Mouse (Mus musculus): Measurements from ENCODE around the gene Mstn. TPM values are rescaled to one million over a fixed set of nuclear protein-coding genes. Genes with fewer than 3 reads are reported as not detected.

The Mstn gene
- not detected for polyA plus RNA-seq (2012; fragmentation: generic; extraction: Trizol)

DNA sequence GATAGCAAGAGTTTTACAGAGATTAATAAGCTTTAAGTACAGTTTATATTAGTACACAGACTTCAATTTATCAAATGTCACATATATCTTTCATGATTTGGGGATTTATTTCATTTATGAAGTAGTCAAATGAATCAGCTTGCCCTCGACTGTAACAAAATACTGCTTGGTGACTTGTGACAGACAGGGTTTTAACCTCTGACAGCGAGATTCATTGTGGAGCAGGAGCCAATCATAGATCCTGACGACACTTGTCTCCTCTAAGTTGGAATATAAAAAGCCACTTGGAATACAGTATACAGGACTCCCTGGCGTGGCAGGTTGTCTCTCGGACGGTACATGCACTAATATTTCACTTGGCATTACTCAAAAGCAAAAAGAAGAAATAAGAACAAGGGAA lies at the start of gene Mstn:
Gene Mstn, plus strand, starts transcription at position 301 of the 400 bp plus-strand sequence.

DNA sequence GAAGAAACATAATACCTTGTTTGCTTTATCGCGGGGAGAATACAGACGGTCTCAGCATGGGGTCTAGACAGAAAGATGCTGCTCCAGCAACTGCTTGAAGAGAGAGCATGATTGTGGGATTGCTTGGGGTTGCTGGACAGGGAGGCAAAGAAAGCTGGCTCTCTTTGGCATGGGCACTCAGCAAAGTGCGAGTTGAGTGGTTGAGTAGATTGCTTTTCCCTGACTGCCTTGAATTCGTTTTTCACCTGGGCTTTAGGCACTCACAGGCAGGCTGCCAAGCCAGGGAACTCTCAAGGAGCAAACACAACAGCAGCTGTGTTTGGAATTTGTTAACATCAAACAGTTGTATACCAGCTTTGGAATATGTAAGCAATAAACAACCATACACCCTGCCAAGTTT lies 41.4 kb upstream of the Mstn start, which contains the start of gene 1700019D03Rik:
Gene 1700019D03Rik, minus strand, starts transcription at position 101 of the 400 bp plus-strand sequence.

Other genes starting within 250 kb of the Mstn start
- 10 to 100 TPM in 1 of 2 experiments, 1 to 10 TPM in 1; 3.7 to 14.2 TPM for gene Inpp1, start 244.0 kb upstream of the Mstn start, polyA plus RNA-seq (2012; fragmentation: generic; extraction: Trizol)
- 1 to 10 TPM in 1 of 2 experiments, under 1 TPM in 1; 0.39 to 7.2 TPM for gene Hibch, start 216.7 kb upstream of the Mstn start, polyA plus RNA-seq (2012; fragmentation: generic; extraction: Trizol)
- gene 1700019D03Rik, start 41.5 kb upstream of the Mstn start, polyA plus RNA-seq (2012; fragmentation: generic; extraction: Trizol) = under 1 TPM in 1 of 2 experiments, not detected in 1; 0.01 TPM
- not detected for gene 1700019A02Rik, start 126.0 kb downstream of the Mstn start, polyA plus RNA-seq (2012; fragmentation: generic; extraction: Trizol)
- under 1 TPM; 0.09 to 0.53 TPM for gene Pms1, start 235.4 kb downstream of the Mstn start, polyA plus RNA-seq (2012; fragmentation: generic; extraction: Trizol)
- 1 to 10 TPM in 1 of 2 experiments, under 1 TPM in 1; 0.49 to 2.4 TPM for gene Ormdl1, start 235.5 kb downstream of the Mstn start, polyA plus RNA-seq (2012; fragmentation: generic; extraction: Trizol)
- gene Gm28778, start 235.5 kb downstream of the Mstn start, polyA plus RNA-seq (2012; fragmentation: generic; extraction: Trizol) = not detected

Measured in C3H10T1/2 (cell line).